Mouse (Mus musculus) heart, postnatal 36 days (tissue): ENCODE measurements around the gene Dpm1. TPM values are rescaled to one million over a fixed set of nuclear protein-coding genes. Genes with fewer than 3 reads are reported as not detected.

ENCODE experiments used
- DNase-seq, 2 experiments: peaks; one replicate each; pipeline ENCODE4 v3.0.0; 2021 to 2022
- intact Hi-C: fragments of 180-260 bp; cut with DNase I; formaldehyde crosslinking; loops from one replicate; pipeline ENCODE4 v1.15.1; 2025
- total RNA-seq, 2 experiments: library from RNA; stranded (reverse); gene quantifications; 2 replicates each; pipeline ENCODE4 v1.2.3; 2021

The Dpm1 gene
- 10 to 100 TPM; 76.0 to 92.6 TPM for total RNA-seq

DNA sequence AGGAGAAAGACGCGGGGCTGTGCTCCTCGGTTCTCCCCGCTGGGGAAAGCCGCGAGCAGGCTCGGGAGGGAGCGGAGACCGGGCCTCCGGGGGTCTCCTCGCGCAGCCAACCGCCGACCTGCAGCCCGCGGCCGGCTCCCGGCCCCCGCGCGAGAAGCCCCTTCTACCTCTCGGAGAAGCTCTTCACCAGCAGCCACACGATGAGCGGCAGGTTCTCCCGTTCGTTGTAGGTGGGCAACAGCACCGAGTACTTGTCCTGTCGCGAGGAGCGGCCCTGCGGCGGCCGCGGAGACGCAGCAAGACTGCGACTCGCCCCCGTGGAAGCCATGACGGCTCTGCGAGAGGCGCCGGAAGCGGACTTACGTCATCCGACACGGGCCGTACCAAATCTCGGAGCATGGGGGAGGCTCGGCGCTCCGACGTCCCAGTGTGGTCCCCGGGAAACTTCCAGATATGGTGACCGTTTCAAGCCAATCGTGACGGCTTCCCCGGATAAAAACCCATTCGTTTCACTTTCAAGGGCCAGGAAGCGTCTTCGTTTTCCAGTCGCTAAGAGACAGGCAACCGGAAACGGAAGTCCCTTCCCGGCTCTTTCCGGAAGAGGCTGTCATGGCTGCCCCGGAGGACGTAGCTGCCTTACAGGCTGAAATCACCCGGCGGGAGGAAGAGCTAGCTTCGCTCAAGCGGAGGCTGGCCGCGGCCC is at the start of gene Dpm1, which contains the start of the genes Gm20716 and Mocs3:
TSS of gene Dpm1 (minus strand) at position 566 of the 703 bp plus-strand sequence.
TSS of gene Gm20716 (minus strand) at position 339 of the 703 bp plus-strand sequence.
TSS of gene Mocs3 (plus strand) at position 597 of the 703 bp plus-strand sequence.
- intact Hi-C loops: loop anchor here (2.0 kb wide), 1 partner anchor 23 kb away; the partner anchor contains the start of gene Adnp
- peak; percentile 84 to 92 for DNase-seq

DNA sequence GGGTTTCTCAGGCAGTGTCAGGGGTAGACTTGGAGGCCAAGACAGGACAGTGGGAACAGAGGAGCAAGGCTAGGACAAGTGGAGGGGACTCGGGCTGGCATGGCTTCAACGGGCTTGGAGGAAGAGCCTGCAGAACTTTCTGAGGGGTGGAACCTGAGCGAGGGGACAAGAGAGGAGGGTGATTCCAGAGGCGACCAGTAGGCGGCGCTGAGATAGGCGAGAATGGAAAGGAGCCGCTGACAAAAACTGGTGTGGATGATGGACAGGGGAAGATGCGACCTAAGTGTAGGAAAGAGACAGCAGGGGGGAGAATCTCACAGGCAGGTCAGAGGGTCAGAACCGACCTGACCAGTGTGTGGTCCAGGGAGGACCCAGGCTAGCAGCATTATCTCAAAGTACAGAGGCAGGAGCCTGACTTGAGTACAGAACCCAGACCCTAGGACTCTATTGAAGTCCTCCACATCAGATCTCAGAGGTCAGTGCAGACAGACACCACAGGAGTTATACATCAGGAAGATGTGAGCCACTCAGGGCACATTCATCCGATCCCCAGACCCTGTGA is 44.1 kb upstream of the Dpm1 start:
- intact Hi-C loops: loop anchor here (5.0 kb wide), 1 partner anchor 173 kb away; no protein-coding TSS in a partner anchor
- peak; percentile 70 to 74 for DNase-seq

DNA sequence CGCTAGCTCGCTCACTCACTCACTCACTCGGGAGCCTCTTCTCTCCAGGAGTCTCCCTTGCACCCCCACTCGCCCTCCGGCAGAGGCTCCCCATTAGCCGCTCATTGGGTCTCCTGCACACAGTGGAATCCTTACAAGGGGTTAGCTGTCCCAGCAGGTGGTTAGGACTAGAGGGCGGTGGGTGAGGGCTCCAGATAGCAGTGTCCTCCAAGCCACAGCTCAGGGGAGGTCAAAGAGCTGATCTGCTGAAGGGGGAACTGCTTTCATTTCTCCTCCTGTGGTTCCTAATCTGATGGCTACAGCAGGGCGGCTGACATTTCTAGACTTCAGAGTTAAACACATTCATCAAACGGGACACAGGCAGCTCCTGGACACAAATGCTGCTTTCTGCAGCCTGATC is 43.0 kb upstream of the Dpm1 start:
- intact Hi-C loops: loop anchor here (5.0 kb wide), 1 partner anchor 174 kb away; no protein-coding TSS in a partner anchor
- DNase-seq: no peak

DNA sequence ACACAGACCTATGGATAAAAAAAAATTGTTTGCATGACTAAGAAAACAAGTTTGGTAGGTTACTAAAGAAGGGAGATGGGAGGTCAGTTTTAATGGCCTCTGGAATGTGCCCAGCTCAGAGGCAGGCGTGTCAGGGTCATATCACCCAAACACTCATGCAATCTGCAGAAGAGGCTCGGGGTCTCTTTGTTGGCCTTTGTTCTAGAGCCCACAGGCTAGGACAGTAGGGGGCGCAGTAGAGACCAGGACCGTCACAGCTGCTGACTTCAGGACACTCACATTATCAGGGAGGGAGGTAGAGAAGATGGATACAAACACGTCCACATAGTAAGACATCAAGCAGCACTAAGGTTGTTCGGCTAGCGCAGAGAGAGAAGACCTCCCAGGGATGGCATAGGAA is 37.6 kb upstream of the Dpm1 start:
- DNase-seq: no peak

DNA sequence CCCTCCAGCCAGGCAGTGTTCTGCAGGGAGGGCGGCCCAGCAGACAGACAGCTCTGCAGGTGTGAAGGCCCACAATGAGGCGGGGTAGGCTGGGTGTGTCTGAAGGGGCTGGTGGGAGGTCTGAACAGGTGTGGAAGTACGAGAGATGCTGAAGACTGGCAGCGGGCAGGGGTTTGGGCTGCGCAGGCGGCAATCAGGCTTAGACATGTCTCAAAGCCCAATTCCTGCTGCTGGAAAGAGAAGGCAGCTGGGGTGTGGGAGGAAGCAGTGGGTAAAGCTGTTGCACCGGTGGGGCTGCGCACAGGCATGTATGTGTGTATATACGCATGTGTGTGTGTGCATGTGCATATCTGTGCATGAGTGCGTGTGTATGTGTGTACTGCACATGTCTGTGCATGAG is 30.5 kb upstream of the Dpm1 start:
- no peak for DNase-seq
- intact Hi-C loops: no loop called here

More for the DNA sequence above, 37.6 kb upstream of the Dpm1 start:
- intact Hi-C loops: no loop called here

DNA sequence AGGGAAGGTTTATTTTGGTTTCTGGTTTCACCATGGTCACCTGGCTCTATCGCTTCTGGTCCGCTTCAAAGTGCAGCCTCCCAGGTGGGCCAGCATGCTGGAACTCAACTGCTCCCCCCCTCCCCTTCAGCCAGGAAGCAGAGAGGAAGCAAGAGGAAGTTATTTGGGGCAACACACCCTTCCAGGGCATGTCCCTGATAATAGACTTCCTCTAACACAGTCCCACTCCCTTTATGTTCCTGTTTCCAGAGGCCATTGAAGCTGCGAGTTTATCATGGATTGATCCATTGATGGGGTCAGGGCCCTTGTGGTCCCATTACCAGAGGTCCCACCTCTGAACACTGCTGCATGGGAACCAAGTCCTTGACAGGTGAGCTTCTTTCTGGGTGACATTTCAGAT is 29.7 kb upstream of the Dpm1 start:
- intact Hi-C loops: no loop called here
- DNase-seq: no peak

DNA sequence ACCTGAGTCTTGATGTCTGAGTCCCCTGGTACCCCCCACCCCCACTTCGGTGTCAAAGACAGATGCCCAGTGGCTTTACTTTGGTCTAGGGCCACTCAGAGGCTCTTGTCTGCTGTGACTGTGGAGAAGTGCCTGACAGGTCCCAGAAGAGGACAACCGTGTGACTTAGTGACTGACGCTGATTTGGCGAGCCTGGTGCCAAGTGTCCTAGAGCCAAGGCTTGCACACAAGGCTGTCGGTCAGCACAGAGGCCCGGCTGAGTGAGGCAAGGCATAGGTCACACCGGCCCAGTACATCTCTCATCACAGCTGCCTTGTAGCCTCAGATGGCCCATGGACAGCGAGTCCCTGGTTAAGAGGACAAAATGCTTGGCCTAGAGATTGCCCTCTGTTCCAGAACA is 28.7 kb upstream of the Dpm1 start:
- intact Hi-C loops: no loop called here
- peak in 1 of 2 experiments; percentile 16 for DNase-seq

DNA sequence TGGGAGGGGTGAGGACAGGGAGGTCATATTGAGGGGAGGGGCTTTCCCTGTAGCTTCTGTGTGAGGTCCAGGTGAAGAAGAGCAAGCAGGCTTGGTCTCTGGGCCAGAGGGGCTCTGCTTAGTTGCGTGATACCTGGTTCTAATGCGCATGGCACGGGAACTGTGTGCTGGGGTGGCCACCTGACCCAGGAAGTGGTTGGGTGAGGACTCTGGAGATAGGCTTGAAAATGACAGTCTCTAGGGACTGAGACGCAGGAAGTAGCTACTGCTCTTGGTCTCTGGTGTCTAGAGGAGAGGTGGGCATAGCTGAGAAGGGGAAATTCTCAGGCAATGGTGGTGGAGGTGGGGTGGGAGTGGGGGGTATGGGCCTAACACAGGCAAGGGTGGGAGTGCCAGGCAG is 26.8 kb upstream of the Dpm1 start:
- intact Hi-C loops: no loop called here

DNA sequence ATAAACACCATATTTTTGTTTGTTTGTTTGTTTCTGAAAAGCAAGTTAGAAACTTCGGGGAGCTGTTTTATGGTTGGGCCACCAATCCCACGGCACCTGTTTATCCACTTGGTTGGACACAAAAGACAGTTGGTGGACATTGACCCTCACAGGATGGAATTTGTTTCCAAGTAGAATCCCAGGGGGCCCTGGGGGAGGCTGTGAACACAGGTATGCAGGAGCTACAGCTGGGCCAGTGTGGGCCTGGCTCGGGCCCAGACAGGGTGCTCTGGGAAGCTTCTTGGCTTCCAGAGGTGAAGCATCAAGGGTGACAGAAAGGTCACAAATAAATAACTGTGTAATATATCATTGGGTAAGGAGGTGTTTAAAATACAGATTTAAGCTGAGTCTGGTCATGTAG is 26.1 kb upstream of the Dpm1 start:
- no peak for DNase-seq
- intact Hi-C loops: no loop called here

More for the DNA sequence above, 26.8 kb upstream of the Dpm1 start:
- no peak for DNase-seq

DNA sequence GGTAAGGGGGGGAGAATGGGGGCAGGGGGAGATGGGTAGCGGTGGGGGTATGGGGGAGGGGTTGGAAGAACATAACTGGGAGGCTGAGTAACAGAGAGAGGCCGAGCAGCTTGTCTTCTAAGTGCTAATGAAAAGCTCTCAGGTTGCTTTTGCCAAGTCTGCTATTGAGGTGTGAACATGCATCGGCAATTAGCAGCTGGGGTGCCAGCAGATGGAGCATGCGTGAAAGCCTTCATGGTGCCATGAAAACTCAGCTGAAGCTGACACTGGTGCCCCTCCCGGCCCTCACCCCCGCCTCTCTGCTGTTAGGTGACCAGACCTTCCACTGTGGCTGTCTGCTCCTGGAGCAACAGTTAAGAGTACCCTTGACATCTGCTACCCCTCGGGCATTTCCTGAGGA is 23.4 kb upstream of the Dpm1 start:
- intact Hi-C loops: no loop called here
- DNase-seq: no peak

DNA sequence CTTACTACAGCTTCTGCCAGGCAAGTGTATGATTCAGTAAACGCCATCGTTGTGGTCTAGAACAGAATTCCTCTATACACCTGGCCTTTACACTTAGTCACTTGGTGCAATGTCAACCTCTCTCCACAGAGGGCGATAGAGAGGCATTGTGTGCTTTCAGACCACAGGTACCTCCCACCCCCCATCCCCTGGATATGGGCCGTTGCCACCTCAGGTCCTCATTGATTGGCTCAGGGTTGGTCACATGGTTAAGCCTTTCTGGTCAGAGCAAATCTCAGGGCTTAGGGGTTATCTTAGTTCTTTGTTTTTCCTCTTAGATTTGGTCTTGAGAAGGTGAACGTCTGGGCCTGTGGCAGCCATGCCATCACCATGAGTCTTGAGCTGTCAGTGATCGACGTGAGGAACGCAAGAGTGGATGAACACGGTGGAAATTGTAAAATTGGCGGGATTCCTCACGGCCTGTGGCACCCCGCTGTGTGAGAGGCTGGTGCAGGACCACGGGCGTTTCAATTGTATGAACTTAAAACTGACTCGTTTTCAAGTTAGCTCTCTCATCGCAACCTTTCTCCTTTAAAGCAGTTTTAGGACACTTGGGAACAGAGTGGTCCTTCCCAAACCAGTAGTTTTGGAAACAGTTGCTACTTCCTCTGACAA is 22.4 kb upstream of the Dpm1 start:
- intact Hi-C loops: no loop called here
- no peak for DNase-seq

DNA sequence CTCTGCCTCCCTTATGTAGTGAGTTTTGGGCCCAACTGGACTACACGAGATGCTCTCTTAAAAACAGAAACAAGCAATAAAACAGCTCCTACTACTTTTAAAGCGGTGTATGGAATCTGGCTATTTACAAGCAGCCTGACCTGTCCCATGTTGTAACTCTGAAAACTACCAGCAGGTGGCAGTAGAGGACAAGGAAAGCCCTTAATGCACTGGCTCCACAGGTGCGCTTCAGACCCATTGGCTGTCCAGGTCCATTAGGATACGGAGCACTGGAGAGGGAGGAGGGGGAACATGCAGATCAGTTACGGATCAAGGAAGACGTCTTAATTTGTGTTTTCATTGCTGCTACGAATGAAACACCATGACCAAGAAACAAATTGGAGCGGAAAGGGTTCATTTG is 19.9 kb upstream of the Dpm1 start:
- peak; percentile 79 to 86 for DNase-seq
- intact Hi-C loops: loop anchor here (1.0 kb wide), 1 partner anchor 195 kb away; no protein-coding TSS in a partner anchor

DNA sequence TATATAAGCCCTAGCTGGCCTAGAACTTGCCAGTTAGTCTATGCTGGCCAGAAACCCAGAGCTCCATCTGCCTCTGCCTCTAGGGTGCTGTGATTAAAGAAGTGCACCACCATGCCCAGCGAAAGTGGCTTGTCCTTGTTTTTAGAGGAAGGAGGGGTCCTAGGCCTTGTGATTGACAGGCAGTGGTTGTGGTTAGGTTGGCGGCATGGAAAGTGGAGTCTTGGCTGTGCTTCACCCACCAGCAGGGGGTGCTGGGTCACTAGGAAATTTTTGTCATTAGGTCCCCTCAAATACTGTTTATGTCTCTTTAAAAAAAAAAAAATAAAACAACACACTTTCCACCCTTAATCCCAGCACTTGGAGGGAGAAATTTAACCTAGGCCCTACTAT is 18.5 kb upstream of the Dpm1 start:
- DNase-seq: no peak
- intact Hi-C loops: no loop called here

DNA sequence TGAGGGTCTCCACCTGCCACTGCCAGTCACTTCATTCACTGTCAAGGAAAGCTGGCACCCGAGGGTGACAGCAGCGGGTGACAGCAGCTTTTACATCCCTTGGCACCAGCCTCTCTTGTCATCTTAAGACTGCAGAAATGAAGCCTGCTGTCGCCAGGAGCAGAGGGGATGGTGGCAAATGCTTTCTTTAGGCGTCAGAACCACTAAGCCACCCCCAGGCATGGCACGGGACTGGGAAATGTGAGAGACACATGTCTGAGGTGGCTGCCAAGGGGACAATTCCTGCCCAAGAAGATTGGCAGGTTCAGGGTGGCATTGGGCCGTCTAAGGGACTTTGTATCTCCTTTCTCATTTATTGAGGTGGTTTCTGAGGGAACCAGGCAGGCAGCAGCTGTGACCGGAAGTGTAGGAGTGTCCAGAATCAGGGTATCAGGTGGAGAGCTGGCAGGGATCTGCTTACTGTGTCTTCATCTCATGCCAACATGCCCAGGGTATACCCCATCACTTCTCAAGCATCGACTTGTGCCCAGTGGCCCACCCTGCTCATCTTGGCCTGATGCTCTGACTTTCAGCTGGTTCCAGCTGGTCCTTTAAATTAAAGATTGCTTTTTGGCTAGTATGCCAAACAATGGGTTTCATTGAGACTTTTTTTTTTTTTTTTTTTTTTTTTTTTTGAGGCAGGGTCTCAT is 17.9 kb upstream of the Dpm1 start:
- DNase-seq: no peak
- intact Hi-C loops: no loop called here

DNA sequence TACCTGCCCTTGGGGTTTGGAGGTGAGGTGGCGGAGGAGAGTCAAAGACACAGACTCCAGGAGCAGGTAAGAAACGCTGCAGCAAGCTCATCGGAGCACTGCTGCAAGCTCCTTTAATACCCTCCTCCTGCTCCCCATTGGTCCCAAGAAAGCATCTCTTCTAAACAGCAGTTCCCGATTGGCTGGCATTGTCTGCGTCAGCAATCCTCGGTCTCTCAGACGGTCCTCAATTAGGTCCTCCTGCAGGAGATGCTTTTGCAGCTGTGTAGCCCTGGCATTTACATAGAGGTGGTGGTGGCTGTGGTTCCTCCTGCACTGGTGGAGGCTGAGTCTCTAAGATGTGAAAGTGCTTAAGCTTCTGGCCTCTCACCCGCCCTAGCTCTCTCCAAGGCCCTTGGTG is 15.2 kb upstream of the Dpm1 start:
- intact Hi-C loops: no loop called here
- no peak for DNase-seq

DNA sequence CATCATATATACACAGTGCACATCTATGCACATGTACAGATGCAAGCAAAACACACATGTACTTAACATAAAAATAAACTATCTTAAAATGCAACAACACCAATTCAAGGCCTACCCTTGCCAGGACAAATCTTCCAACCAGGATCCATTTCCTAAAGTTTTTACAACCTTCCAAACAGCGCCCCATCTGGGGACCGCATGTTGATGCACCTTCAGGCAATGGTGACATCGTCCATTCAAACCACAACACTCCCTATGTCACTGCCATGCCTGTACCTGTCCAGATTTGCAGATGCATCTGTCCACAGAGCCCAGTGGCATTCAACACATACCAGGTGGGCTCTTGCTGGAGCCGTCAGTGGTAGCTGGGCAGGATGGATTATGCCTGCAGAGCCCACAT is 12.9 kb upstream of the Dpm1 start:
- intact Hi-C loops: no loop called here
- DNase-seq: no peak

DNA sequence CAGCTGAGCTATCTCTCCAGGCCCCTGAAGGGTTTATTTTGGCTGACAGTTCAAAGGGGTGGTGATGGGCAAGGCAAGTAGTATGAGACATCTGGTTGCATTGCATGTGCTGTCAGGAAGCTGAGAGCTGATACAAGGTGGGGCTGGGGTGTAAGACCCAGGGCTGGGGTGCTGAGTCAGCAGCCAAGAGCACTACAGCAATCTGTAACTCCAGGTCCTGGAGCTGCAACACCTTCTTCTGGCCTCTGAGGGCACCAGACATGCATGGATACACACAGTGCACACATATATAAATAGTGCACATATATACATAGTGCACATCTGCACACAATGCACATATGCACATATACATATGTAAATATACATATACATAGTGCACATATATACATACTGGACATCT is 12.4 kb upstream of the Dpm1 start:
- intact Hi-C loops: no loop called here
- DNase-seq: no peak

DNA sequence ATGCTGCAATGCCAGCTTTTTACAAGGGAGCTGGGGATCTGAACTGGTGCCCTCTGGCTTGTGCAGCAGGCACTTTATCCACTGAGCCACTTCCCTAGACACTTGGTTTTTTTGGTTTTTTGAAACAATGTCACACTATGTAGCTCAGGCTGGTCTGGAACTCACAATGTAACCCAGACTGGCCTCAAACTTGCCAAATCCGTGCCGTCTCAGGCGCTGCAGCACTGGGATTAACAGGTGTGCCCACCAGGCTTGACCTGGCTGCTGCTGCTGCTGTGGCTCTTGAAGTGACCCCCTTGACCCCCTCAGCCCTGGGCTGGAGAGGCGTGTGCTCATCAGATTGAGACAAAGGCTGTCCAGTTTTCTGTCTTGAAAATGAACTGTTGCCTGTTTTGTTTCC is 7.9 kb upstream of the Dpm1 start:
- intact Hi-C loops: no loop called here
- DNase-seq: no peak

DNA sequence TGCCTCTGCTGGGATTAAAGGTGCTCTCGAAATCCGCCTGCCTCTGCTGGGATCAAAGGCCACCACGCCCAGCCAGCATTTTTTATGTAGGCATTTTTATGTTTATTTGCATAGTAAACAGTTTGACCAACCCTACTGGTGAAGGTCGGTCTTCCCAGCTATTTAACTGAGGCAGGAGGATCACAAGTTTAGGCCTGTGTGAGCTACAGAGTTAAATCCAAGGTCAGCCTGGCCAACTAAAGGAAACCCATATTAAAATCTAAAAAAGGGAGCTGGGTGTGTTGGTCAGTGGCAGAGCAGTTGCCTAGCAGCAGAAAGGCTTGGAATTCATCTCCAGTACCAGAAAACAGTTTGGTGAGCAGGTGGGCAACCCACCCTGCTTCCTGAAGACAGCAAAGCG is 2.9 kb upstream of the Dpm1 start:
- DNase-seq: no peak
- intact Hi-C loops: no loop called here

DNA sequence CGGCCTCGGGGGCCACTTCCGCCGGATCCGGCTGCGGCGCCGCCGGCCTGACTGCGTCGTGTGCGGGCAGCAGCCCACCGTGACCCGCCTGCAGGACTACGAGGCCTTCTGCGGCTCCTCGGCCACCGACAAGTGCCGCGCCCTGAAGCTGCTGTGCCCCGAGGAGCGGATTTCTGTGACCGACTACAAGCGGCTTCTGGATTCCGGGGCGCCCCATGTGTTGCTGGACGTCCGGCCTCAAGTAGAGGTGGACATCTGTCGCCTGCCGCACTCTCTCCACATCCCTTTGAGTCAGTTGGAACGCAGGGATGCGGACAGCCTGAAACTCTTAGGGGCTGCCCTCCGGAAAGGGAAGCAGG is 1.1 kb upstream of the Dpm1 start:
- intact Hi-C loops: loop anchor here (2.0 kb wide), 1 partner anchor 25 kb away; the partner anchor contains the start of gene Adnp
- DNase-seq: no peak
